Mouse (Mus musculus) layer of hippocampus, adult 18-20 months (tissue): ENCODE results near the gene Sgsm1. TPM values are rescaled to one million over a fixed set of nuclear protein-coding genes. Genes with fewer than 3 reads are reported as not detected.
"Not testable (repeated sequence)": the region's sequence is repeated elsewhere in the genome, so short reads cannot be mapped to it uniquely, and the experiment has no call there.

Source experiments
- DNase-seq, 2 experiments: peaks; one replicate each; pipeline ENCODE4 v3.0.0; 2022; ENCODE audit warnings: low spot score in 2 of 2
- long read RNA-seq: library from polyadenylated mRNA; stranded (forward); transcript quantifications from one replicate; pipeline ENCODE4 v2.0.0, GENCODE M21; 2021
- total RNA-seq, 2 experiments: library from RNA; stranded (reverse); gene quantifications; 2 replicates each; pipeline ENCODE4 v1.2.3; 2021

Sgsm1 gene
- total RNA-seq = 10 to 100 TPM; 75.8 to 90.7 TPM
- long read RNA-seq, full-length matches to known transcripts = 53 of 89 reads
- long read RNA-seq, partial matches to known transcripts = 22 of 89 reads
- long read RNA-seq, other reads (novel, unspliced or antisense) = 14 of 89 reads

DNA sequence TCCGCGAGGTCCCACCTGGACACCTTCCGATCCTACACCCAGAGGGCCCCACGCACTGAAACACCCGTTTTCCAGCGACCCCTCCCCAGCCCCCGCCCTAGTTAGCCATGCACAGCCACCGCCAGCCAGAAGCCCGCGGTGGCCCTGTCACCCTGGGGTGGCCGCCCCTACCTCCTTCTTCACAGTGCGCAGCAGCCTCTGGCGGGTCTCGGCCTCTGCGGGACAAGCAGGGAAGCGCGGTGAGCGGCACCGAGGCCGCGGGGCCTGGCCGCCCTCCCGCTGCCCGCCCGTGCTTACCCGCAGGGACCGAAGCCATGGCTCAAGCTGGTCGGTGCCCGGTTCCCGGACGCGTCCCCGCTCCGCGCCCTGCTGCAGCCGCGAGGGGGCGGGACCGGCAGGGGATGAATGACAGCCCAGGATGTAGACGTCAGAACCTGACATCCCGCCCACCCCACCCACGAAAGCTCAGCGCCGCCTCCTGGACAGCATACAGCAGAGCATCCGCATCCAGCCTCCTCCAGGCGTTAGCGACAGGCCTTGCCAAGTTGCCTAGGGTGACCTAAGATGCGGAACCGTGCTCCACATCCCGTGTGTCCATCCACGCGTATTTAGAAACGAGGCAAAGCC, at the start of gene Sgsm1:
Sgsm1 (minus strand) TSS at position 410 of the 627 bp plus-strand sequence.
- peak; percentile 71 to 83 for DNase-seq

DNA sequence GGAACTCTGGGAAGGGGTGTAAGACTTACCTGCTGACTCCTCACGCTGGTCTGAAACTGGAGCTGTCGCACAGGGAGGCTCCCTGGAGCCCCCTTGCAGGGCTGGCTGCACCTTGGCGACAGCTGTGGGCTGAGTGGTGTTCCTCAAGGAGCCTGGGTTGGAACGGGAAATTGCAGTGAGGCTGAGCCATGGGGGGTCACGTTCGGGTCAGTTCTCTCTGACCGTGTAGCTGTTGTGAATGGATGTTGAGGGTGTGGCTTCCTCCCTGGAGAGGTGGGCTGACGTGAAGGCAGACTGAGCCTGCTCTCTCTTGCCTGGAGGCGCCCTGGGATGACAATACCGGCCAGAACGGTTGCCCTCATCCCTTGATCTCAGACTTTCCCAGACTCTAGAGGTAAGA, 48.2 kb upstream of the Sgsm1 start:
- DNase-seq = no peak

DNA sequence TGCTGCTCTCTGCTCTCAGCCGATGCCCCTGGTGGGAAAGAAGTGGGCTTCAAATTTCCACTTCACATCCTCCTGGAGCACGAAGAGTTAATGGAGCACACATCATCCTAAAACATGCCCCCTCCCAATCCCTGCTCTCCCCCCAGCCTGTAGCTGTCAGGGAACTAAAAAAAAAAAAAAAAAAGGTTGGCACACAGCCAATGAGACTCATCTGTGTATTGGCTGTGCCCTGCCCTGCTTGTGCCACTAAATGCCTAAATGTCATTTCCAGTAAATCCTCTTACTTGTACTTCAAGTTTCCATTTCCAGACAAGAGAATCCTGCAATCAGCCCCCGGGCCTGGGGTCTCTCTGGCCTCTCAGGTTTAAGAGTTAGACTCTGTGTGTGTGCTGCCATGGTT, 47.1 kb upstream of the Sgsm1 start:
- peak in 1 of 2 experiments; percentile 30 for DNase-seq

DNA sequence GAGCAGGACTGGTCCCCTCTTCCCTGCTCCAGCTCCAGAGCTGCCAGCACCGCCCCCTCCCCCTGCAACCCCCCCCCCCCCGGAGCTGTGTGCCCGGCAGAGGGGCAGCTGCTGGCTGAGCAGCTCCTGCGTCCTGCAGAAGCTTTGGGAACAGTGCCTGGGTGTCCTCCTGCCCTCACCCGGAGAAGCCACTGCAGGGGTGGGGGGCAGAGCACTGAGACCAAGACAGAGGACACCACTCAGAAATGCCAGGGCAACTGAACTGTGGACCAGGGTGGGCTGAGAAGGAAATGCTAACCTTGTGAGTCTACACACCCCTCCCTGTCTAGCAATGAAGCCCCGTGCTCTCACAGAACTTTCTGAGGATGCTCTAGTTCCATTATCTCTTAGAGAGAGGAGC, 46.6 kb upstream of the Sgsm1 start, which contains the start of gene Aym1:
Aym1 (plus strand) TSS at position 109 of the 400 bp plus-strand sequence.
- no peak for DNase-seq

DNA sequence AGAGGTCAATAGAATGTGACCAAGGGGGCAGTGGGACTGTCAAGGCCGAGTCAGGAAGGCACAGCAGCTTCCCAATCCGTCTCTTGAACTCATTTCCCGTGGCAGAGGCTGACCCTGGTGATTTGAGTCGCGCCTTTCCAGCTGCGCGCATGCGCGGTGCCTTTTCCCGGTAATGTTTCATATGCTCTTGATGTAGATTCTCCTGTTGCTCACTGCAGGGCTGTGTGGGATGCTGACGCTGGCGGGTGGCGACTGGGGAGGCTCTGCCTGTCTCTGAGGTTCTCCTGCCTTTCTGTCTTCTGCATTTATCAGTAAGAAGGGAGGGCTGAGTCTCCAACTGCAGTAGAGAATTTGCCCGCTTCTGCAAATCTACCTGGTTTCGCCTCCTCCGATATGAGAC, 43.7 kb upstream of the Sgsm1 start:
- DNase-seq = peak; percentile 48 to 60

DNA sequence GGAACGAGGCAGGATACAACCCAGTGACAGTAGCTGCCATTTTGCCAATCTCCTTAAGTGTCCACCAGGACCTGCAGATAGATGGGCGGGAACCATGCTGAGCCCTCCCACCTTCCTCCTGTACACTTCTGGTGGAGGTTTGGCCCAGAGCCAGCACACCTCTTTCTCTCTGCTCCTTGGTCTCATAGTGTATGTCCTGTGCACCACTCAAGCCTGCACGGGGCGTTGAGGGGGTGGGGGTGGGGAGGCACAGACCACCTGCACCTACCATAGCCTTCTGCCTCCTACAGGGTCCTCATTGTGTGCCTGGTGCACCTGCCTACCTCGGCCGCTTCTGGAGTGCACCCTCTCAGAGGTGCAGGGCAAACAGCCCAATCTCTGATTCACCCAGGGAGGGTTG, 42.0 kb upstream of the Sgsm1 start:
- DNase-seq = no peak

GRCm38 (mm10) chr5:113351768-113352167, 41.2 kb upstream of the Sgsm1 start:
- peak; percentile 40 to 69 for DNase-seq

DNA sequence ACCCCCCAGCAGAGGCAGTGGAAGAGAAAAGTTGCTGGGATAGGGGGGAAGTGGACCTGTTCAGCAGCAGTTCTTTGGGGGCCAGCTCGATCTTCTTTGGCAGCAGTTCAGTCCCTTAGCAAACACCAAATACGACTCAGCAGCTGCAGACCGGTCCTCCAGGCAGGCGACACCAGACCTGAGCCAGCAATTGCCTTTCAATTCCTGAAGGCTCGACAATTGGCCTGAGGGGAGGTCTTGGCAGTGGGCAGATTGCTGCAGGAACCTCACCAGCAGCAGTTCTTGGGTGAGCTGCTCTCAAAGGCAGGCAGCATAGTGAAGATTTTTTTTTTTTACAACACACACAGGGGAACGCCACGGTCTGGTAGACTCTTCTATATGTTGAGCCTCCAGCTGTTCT, 39.2 kb upstream of the Sgsm1 start:
- no peak for DNase-seq

DNA sequence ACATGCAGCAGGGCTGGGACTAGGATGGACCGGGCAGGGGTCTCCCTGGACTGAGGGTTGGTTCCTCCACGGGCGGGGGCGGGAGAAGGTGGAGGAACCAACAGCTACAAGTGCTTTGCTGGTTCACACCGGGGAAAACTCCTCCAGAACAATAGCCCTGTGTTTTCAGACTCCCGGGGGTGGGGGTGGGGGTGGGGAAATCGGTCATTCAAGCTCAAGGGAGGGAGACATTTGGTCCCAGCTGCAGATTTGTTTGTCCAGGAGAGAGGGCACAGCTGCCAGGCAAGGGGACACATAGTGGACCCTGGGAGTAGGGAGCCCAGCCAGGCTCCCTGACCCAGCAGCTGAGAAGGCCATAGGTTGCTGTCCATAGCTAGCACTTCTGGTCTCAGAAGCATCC, 38.6 kb upstream of the Sgsm1 start:
- DNase-seq = no peak

GRCm38 (mm10) chr5:113348597-113348996, 38.0 kb upstream of the Sgsm1 start:
- peak in 1 of 2 experiments; percentile 38 for DNase-seq

DNA sequence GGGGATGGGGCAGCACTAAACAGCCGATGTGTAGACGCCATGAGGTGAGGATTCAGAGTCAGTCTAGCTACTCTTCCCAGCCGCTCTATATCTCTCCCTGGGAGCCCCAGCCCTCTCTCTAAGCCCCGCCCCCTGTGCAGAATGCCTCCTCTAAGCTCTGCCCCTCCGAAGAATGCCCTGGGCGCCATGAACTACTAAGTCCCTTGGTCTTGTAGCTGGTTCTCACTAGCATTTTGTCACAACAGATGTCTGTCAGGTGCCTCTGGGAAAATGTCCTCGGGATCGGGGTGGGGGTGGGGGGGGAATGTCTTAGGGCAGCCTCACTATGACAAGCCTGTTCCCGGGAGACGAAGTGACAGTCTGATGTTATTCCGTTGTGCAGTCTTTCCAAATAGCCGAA, 37.0 kb upstream of the Sgsm1 start:
- DNase-seq = no peak

DNA sequence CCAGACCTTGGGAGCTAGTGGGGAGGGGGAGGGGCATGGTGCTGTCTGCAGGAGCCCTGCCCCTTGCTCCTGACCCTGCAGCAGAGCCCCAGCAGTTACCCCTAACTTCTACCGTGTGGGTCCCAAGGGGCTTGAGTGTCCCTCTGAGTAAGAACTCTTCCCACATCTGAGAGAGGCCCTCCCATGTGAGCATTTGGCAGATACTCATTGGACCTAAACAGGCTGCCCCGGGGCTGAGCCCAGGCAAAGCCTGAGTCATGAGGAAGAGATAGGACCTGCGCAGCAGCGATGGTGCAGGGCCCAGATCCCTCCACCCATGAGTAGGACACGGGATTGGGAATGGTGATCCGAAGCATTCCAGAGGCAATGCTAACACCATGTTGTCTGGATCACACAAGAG, 36.1 kb upstream of the Sgsm1 start:
- not testable (repeated sequence) for DNase-seq

DNA sequence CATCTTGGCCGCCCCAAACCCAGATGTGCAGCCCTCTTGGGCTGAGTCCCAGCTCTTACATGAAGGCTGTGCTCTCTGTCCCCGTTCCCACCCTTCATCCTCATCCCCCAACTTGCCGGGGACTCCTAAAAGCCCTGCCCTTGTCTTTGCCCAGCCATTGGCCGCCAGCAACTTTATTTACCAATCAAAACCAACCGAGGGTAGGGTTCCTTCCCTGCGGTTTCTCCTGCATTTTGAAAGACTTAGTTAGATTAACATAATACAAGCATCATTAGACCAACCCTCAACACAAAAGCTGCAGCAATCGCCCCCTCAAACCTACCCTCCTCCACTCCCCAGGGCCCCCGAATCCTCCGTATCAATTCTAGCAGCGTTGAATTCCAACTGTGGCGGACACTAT, 35.2 kb upstream of the Sgsm1 start:
- DNase-seq = no peak

GRCm38 (mm10) chr5:113344635-113345386, 34.2 kb upstream of the Sgsm1 start:
- no peak for DNase-seq

DNA sequence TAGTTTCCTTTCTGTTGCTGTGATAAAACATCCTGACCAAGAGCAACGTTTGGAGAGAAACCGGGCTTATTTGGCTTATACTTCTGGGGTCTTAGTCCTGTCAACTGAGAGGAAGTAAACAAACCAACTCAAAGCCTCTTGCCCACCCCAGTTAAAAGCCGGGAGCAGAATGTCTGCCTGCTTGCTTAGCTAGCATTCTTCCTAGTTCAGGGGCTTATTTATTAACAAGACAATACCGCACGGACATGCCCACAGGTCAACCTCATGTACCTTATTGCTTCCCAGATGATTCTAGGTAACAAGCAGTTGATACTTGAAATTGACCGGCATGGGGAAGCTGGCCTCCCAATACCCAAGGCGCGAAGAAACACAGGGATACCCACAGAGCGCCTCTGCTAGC, 25.7 kb upstream of the Sgsm1 start:
- no peak for DNase-seq

DNA sequence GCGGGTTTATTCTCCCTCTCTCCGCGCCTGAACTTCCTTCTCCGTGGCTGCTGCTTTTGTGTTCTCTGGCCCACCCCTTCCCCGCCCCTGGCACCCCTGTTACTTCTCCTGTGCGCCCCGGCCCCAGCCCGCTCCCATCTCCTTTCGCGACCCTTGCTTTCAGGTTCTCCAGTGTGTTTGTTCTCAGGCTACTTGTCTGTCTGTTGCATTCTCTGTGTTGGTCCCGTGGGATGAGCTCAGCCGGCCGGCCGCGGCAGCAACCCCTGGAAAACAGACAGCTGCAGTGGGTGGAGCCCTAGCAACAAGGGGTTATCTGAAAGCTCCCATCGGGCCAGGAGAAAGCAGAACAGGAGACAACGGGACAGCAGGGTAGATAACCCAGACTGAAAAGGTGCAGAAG, 25.1 kb upstream of the Sgsm1 start:
- DNase-seq = no peak

DNA sequence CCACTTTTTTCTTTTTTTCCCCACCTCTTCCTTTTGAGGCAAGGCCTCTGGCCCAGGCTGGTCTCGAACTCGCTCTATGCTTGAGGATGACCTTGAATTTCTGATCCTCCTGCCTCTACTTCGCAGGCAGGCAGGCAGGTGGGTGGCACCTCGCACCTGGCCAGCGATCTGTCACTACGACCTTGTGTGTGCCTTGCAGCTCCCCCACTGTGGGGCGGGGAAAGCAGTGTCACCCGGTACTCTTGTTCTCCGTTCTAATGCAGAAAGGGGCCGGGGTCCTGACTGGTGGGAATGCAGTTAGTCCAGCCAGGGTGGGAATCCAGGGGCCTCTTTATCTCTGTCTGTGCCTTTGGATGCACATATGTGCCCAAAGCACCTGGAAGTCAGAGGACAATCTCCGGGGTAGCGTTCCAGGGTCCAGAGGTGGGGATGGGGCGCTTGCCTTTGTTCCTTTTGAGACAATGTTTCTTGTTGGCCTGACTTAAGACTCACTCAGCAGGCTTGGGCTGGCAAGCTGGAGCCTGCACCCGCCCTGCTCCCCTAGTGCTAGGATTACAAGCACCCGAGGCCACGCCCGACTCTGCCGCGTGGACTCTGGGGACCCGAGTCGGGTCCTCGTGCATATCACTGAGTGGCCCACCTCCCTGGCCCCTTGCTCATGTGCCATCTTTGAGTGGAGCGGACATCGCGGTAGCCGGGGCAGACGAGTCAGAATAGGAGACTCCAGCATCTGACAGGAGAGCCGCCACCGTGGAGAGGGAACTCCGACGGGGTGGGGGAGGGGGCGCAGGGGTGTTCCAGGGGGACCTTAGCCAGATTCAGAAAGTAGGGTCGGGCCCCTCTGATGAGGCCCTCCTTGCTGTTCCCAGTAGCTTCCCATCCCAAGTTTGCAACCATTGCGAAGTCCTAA, 24.3 kb upstream of the Sgsm1 start:
- DNase-seq = no peak

- DNase-seq = no peak
Observed at GRCm38 (mm10) chr5:113332899-113333298, 22.3 kb upstream of the Sgsm1 start.

DNA sequence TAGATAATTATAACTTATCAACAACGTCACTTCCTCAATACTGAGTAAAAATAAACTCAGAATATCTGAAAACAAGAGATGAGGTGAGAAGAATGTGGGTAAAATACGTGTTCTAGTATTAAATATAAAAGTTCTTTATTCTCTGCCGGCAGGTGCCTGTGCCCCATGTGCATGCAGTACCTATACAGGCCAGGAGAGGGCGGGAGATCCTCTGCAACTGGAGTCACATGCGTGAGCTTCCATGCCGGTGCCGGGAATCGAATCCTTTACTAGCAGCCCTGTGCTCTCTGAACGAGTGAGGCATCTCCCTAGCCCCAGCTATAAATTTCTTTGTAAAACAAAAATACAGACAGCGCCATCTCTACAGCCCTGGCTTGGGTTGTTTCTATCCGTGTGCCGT, 21.7 kb upstream of the Sgsm1 start:
- DNase-seq = no peak

GRCm38 (mm10) chr5:113330202-113330601, 19.6 kb upstream of the Sgsm1 start:
- DNase-seq = no peak

GRCm38 (mm10) chr5:113329463-113329862, 18.9 kb upstream of the Sgsm1 start:
- no peak for DNase-seq
